Mouse (Mus musculus): Measurements from ENCODE around the gene Filip1l. TPM values are rescaled to one million over a fixed set of nuclear protein-coding genes. Genes with fewer than 3 reads are reported as not detected.

The Filip1l gene
- polyA plus RNA-seq, 1 experiment = 3.2 TPM

DNA sequence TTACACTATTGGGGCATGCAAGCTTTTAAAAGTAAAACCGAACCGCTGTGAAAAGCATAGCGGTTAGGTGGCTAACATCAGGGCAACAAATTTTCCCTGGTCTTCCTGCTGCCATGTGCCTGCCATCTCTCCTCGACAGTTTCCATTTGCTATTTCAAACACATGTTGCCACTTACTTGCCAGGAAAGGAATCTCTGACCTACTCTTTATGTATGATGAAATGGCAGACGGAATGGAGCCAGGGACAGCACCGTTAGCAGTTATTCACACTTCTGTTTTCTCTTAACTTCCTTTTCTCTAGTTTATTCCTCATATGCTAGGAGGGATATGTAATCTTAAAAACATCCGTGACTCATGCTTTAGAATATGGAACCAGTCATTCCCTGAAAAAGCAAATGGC, 183.6 kb downstream of the Filip1l start:
- H3K36me3 ChIP-seq (ENCODE audit: control insufficient read depth, insufficient read depth, low read length) = no peaks in the 10 kb centered on the region
- 83% methylated on average over 7 of the region's 7 CpGs for WGBS
- no peak overlapping the region for H3K4me3 ChIP-seq (ENCODE audit: low read depth, low read length)
- no peaks in the 10 kb centered on the region for H3K4me1 ChIP-seq (ENCODE audit: control insufficient read depth, insufficient read depth, insufficient read length, low read length)
- H3K27me3 ChIP-seq (ENCODE audit: control insufficient read depth, insufficient read depth, low read length) = no peaks in the 10 kb centered on the region
- TF ChIP-seq CTCF (IDR thresholded peaks at IDR 0.05; ENCODE audit: extremely low read depth, insufficient read length, insufficient replicate concordance, low read depth, low read length) = no peak
- TF ChIP-seq POLR2A (IDR thresholded peaks at IDR 0.05; ENCODE audit: low read depth, low read length) = no peak
- no peak overlapping the region for H3K27ac ChIP-seq (ENCODE audit: insufficient read depth, low read depth, low read length)

DNA sequence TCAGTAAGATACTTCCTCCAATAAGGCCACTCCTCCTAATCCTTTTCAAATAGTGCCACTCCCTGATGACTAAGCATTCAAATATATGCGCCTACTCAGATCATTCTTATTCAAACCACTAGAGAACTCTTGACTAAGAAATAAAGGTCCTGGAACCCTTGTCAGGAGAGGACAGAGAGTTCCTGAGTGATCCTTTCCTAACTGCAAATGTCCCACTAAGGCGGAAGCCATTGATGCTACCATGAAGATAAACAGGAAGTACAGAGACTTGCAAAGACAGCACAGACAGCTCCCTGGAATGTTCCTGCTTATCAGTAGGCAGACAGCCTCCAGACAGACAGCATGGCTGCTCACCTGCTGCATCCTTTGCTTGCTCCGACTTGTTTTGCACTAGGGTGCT, 190.3 kb downstream of the Filip1l start:
- Histone ChIP-seq H3K36me3 (ENCODE audit: control insufficient read depth, insufficient read depth, low read length) (no peaks in the 10 kb centered on the region), H3K27me3 (ENCODE audit: control insufficient read depth, insufficient read depth, low read length) (no peaks in the 10 kb centered on the region), H3K4me3 (ENCODE audit: low read depth, low read length) (no peak overlapping the region), H3K4me1 (ENCODE audit: control insufficient read depth, insufficient read depth, insufficient read length, low read length) (no peaks in the 10 kb centered on the region), H3K27ac (ENCODE audit: insufficient read depth, low read depth, low read length) (no peak overlapping the region)
- TF ChIP-seq CTCF (IDR thresholded peaks at IDR 0.05; ENCODE audit: extremely low read depth, insufficient read length, insufficient replicate concordance, low read depth, low read length) = no peak
- TF ChIP-seq POLR2A (IDR thresholded peaks at IDR 0.05; ENCODE audit: low read depth, low read length) = no peak
- WGBS = 94% methylated on average over 3 of the region's 3 CpGs

DNA sequence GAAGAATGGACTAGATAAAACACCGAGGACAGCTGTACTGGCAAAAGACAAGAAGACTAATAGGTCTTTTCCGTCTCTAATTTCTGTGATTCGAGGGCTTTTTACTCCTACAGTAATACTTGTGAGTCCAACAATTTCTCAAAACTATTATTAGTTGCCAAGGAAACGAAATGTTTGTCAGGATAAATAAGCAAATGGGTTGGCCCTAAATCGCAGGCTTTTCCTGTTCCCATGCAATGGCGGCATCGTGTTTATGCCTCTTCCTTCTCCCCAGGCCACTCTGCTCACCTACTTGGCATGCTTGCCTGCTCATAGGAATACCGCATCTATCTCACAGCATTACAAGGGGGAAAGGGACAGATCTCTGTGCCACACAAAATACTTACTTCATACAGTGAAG, 191.5 kb downstream of the Filip1l start:
- H3K4me1 ChIP-seq (ENCODE audit: control insufficient read depth, insufficient read depth, insufficient read length, low read length) = peaks cover 2% of the 10 kb centered on the region; the same call in 1 of the 2 replicates
- H3K27me3 ChIP-seq (ENCODE audit: control insufficient read depth, insufficient read depth, low read length) = no peaks in the 10 kb centered on the region
- H3K36me3 ChIP-seq (ENCODE audit: control insufficient read depth, insufficient read depth, low read length) = no peaks in the 10 kb centered on the region
- H3K4me3 ChIP-seq (ENCODE audit: low read depth, low read length) = no peak overlapping the region
- TF ChIP-seq POLR2A (IDR thresholded peaks at IDR 0.05; ENCODE audit: low read depth, low read length) (no peak), CTCF (IDR thresholded peaks at IDR 0.05; ENCODE audit: extremely low read depth, insufficient read length, insufficient replicate concordance, low read depth, low read length) (no peak)
- no peak overlapping the region for H3K27ac ChIP-seq (ENCODE audit: insufficient read depth, low read depth, low read length)
- WGBS = 71% methylated on average over 8 of the region's 8 CpGs

DNA sequence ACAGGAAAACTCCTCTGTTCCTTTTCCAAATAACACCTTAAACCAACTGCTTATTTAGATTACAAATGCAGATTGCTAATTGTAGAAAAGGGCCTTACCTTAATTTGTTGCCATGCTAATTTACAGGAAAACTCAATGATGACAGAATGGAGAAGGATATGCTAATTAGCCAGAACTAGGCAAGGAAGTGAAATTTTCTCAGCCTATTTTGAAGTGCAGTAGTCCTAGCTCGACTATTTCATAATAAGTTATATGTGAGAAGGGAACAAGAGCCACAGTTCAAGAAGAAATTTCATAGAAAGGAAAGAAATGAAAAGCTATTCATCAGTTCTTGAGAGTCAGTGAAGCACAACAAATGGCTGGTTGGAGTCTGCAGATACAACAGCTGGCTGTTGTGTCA, 193.5 kb downstream of the Filip1l start:
- 66% methylated on average over 1 of the region's 1 CpGs for WGBS
- peaks cover 2% of the 10 kb centered on the region; the same call in 1 of the 2 replicates for H3K4me1 ChIP-seq (ENCODE audit: control insufficient read depth, insufficient read depth, insufficient read length, low read length)
- TF ChIP-seq POLR2A (IDR thresholded peaks at IDR 0.05; ENCODE audit: low read depth, low read length) = no peak
- no peak for TF ChIP-seq CTCF (IDR thresholded peaks at IDR 0.05; ENCODE audit: extremely low read depth, insufficient read length, insufficient replicate concordance, low read depth, low read length)
- no peaks in the 10 kb centered on the region for H3K27me3 ChIP-seq (ENCODE audit: control insufficient read depth, insufficient read depth, low read length)
- H3K27ac ChIP-seq (ENCODE audit: insufficient read depth, low read depth, low read length) = no peak overlapping the region
- H3K36me3 ChIP-seq (ENCODE audit: control insufficient read depth, insufficient read depth, low read length) = no peaks in the 10 kb centered on the region
- no peak overlapping the region for H3K4me3 ChIP-seq (ENCODE audit: low read depth, low read length)

DNA sequence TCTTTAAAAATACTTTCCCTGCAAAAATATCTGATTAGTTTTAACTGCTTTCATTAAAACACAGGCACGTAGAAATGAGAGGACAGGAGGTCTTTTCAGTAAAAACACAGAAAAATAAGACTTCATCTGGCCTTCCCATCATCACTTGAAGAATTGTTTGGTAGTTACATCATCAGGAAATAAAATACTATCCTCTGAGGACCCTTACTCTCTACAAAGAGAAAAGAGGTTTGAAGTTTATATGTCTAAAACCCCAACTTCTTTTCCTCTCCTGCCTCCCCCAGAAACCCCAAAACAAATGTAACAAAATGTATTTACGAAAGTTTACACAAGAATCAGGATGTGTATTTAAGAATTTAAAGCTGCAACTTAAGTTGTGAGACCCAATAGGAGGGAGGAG, 195.7 kb downstream of the Filip1l start:
- Histone ChIP-seq H3K4me3 (ENCODE audit: low read depth, low read length) (peak overlapping the region; percentile 96), H3K27ac (ENCODE audit: insufficient read depth, low read depth, low read length) (peak overlapping the region; percentile 86), H3K27me3 (ENCODE audit: control insufficient read depth, insufficient read depth, low read length) (no peaks in the 10 kb centered on the region), H3K4me1 (ENCODE audit: control insufficient read depth, insufficient read depth, insufficient read length, low read length) (peaks cover 6% of the 10 kb centered on the region), H3K36me3 (ENCODE audit: control insufficient read depth, insufficient read depth, low read length) (peaks cover 1% of the 10 kb centered on the region; the same call in 1 of the 2 replicates)
- TF ChIP-seq POLR2A (IDR thresholded peaks at IDR 0.05; ENCODE audit: low read depth, low read length) = no peak
- TF ChIP-seq CTCF (IDR thresholded peaks at IDR 0.05; ENCODE audit: extremely low read depth, insufficient read length, insufficient replicate concordance, low read depth, low read length) = no peak
- 55% methylated on average over 2 of the region's 2 CpGs for WGBS

DNA sequence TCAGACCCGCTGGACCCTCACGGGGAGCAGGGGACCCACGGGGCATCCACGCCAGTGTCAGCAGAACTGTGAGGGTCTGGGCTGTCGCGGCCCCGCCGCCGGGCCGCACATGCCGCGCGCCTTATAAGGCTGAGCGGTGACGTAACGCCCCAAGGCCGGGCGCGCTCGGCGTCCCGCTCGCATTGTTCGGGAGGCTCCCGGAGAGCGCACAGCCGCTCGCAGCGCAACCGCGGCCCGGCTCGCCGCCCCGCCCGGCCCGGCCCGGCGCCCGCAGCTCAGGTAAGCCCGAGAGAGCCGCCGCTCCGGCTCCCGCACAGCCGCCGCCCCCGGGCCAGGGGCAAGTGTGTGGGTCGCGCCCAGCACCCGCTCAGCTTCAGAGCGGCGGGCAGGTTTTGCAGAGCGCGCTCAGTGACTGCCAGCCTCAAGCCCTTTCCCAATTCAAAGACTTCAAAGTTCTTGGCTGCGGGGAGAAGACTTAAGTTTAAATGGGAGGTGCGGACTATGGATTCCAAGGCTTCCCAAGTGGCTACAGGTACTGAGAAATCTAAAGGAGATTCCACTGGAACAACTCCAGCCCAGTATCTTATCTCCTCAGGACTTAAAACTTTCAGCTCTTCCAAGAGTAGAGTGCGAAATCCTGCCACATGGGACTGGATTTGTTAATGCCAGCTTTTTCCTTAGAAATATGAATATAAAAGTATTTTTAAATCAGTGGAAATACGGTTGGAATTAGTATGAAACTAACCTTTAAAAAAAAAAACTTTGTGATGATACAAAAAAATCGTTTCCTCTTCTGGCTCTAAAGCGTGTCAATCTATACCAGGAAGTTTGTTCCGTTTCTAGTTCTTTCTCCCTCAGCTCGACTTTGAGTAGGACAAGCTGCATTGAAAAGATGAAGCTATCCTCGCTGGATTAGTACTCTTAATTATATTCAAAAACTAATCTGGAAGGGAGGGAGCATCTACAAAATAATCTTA, 196.5 kb downstream of the Filip1l start:
- peaks cover 11% of the 10 kb centered on the region for H3K4me1 ChIP-seq (ENCODE audit: control insufficient read depth, insufficient read depth, insufficient read length, low read length)
- H3K4me3 ChIP-seq (ENCODE audit: low read depth, low read length) = peak overlapping the region; percentile 96
- H3K36me3 ChIP-seq (ENCODE audit: control insufficient read depth, insufficient read depth, low read length) = peaks cover 1% of the 10 kb centered on the region; the same call in 1 of the 2 replicates
- under 1% methylated on average over 64 of the region's 64 CpGs for WGBS
- no peaks in the 10 kb centered on the region for H3K27me3 ChIP-seq (ENCODE audit: control insufficient read depth, insufficient read depth, low read length)
- peak overlapping the region; percentile 86 for H3K27ac ChIP-seq (ENCODE audit: insufficient read depth, low read depth, low read length)
- TF ChIP-seq POLR2A (IDR thresholded peaks at IDR 0.05; ENCODE audit: low read depth, low read length) (peak; percentile 74; the same call in 1 of the 2 replicates), CTCF (IDR thresholded peaks at IDR 0.05; ENCODE audit: extremely low read depth, insufficient read length, insufficient replicate concordance, low read depth, low read length) (no peak)

DNA sequence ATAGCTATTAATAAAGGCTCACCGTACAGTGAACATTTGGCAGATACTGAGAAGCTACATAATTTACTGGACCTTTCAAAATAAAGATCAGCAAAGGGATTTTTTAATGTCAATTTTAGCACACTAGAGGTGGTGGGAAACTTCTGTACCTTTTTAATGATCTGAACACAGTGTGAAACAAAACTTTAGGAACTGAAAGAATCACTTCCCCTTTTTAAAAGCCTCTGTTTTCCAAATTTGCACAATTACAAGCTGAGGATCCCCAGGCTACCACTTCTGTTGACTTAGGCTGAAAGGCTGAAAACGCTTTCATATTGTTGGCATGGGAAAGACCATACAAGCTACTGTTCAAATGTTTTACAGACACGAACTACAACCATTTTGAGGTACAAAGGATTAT, 197.2 kb downstream of the Filip1l start:
- Histone ChIP-seq H3K27ac (ENCODE audit: insufficient read depth, low read depth, low read length) (peak overlapping the region; percentile 30; the same call in 1 of the 2 replicates), H3K36me3 (ENCODE audit: control insufficient read depth, insufficient read depth, low read length) (peaks cover 1% of the 10 kb centered on the region; the same call in 1 of the 2 replicates)

More for the DNA sequence above, 197.2 kb downstream of the Filip1l start:
- no peaks in the 10 kb centered on the region for H3K27me3 ChIP-seq (ENCODE audit: control insufficient read depth, insufficient read depth, low read length)
- WGBS = 10% methylated on average over 3 of the region's 3 CpGs
- peaks cover 11% of the 10 kb centered on the region for H3K4me1 ChIP-seq (ENCODE audit: control insufficient read depth, insufficient read depth, insufficient read length, low read length)
- TF ChIP-seq CTCF (IDR thresholded peaks at IDR 0.05; ENCODE audit: extremely low read depth, insufficient read length, insufficient replicate concordance, low read depth, low read length) (no peak), POLR2A (IDR thresholded peaks at IDR 0.05; ENCODE audit: low read depth, low read length) (no peak)
- H3K4me3 ChIP-seq (ENCODE audit: low read depth, low read length) = no peak overlapping the region
